Mouse (Mus musculus) gastrocnemius, adult 2 months (tissue): ENCODE data around the gene Fndc3b. TPM values are rescaled to one million over a fixed set of nuclear protein-coding genes. Genes with fewer than 3 reads are reported as not detected.

ENCODE experiments used
- DNase-seq: peaks from one replicate; pipeline ENCODE4 v3.0.0; 2022
- H3K27ac ChIP-seq: fragments of 200-600 bp; 2 replicates; pipeline ENCODE4 v1.8.1; 2022; ENCODE audit warnings: mild to moderate bottlenecking
- H3K4me3 ChIP-seq: fragments of 200-600 bp; 2 replicates; pipeline ENCODE4 v1.8.1; 2022; ENCODE audit warnings: mild to moderate bottlenecking, moderate library complexity
- CTCF ChIP-seq: fragments of 200-600 bp; IDR thresholded peaks from 2 replicates; pipeline ENCODE4 v1.8.1; 2022; ENCODE audit warnings: antibody characterized with exemption, mild to moderate bottlenecking, moderate library complexity
- intact Hi-C: fragments of 180-260 bp; cut with DNase I; formaldehyde crosslinking; loops from one replicate; pipeline ENCODE4 v1.15.1; 2025
- total RNA-seq, 2 experiments: library from RNA; stranded (reverse); gene quantifications; 2 replicates each; pipeline ENCODE4 v1.2.3; 2021

Fndc3b gene
- total RNA-seq, 2 experiments from 2014 or later, result 13.8 to 24.9 TPM

GRCm38 (mm10) chr3:27505582-27505981, 205.5 kb downstream of the Fndc3b start:
- Histone ChIP-seq H3K27ac (no peak overlapping the region), H3K4me3 (no peak overlapping the region)
- intact Hi-C loops, result no loop called here
- DNase-seq, result no peak
- no peak for TF ChIP-seq CTCF

- no peak overlapping the region for H3K4me3 ChIP-seq
- intact Hi-C loops, result no loop called here
- H3K27ac ChIP-seq, result no peak overlapping the region
- DNase-seq, result no peak
- TF ChIP-seq CTCF, result no peak; the same call in 1 of the 2 replicates
These were observed 207.6 kb downstream of the Fndc3b start for GRCm38 (mm10) chr3:27503279-27504038.

GRCm38 (mm10) chr3:27495296-27496073, 215.6 kb downstream of the Fndc3b start:
- H3K4me3 ChIP-seq, result no peak overlapping the region
- DNase-seq, result no peak
- no peak overlapping the region for H3K27ac ChIP-seq
- intact Hi-C loops, result no loop called here
- no peak for TF ChIP-seq CTCF

GRCm38 (mm10) chr3:27494698-27495097, 216.4 kb downstream of the Fndc3b start:
- intact Hi-C loops, result no loop called here
- no peak overlapping the region for H3K27ac ChIP-seq
- no peak overlapping the region for H3K4me3 ChIP-seq
- no peak for TF ChIP-seq CTCF
- DNase-seq, result no peak

GRCm38 (mm10) chr3:27494066-27494465, 217.0 kb downstream of the Fndc3b start:
- DNase-seq, result no peak
- Histone ChIP-seq H3K27ac (no peak overlapping the region), H3K4me3 (no peak overlapping the region)
- TF ChIP-seq CTCF, result no peak
- intact Hi-C loops, result no loop called here

- no peak for DNase-seq
- intact Hi-C loops, result no loop called here
- Histone ChIP-seq H3K4me3 (no peak overlapping the region), H3K27ac (no peak overlapping the region)
- no peak for TF ChIP-seq CTCF
These were observed 219.3 kb downstream of the Fndc3b start for GRCm38 (mm10) chr3:27491821-27492220.

- intact Hi-C loops, result no loop called here
- DNase-seq, result no peak
- TF ChIP-seq CTCF, result no peak
- no peak overlapping the region for H3K4me3 ChIP-seq
- H3K27ac ChIP-seq, result no peak overlapping the region
These were observed 219.7 kb downstream of the Fndc3b start for GRCm38 (mm10) chr3:27491367-27491766.

- Histone ChIP-seq H3K4me3 (no peak overlapping the region), H3K27ac (no peak overlapping the region)
- intact Hi-C loops, result no loop called here
- no peak for DNase-seq
- TF ChIP-seq CTCF, result no peak
These were observed 220.2 kb downstream of the Fndc3b start for GRCm38 (mm10) chr3:27490891-27491290.

GRCm38 (mm10) chr3:27489550-27489949, 221.6 kb downstream of the Fndc3b start:
- no peak for TF ChIP-seq CTCF
- Histone ChIP-seq H3K27ac (peak overlapping the region; percentile 46; the same call in 1 of the 2 replicates), H3K4me3 (no peak overlapping the region)
- intact Hi-C loops, result no loop called here
- DNase-seq, result no peak

GRCm38 (mm10) chr3:27485141-27485540, 226.0 kb downstream of the Fndc3b start:
- no peak overlapping the region for H3K4me3 ChIP-seq
- intact Hi-C loops, result no loop called here
- no peak overlapping the region for H3K27ac ChIP-seq
- DNase-seq, result no peak
- TF ChIP-seq CTCF, result no peak

GRCm38 (mm10) chr3:27484698-27485097, 226.4 kb downstream of the Fndc3b start:
- TF ChIP-seq CTCF, result no peak
- Histone ChIP-seq H3K27ac (no peak overlapping the region), H3K4me3 (no peak overlapping the region)
- intact Hi-C loops, result no loop called here
- no peak for DNase-seq

- no peak for TF ChIP-seq CTCF
- DNase-seq, result no peak
- intact Hi-C loops, result no loop called here
- no peak overlapping the region for H3K4me3 ChIP-seq
- no peak overlapping the region for H3K27ac ChIP-seq
These were observed 227.3 kb downstream of the Fndc3b start for GRCm38 (mm10) chr3:27483762-27484161.

GRCm38 (mm10) chr3:27483321-27483720, 227.8 kb downstream of the Fndc3b start:
- H3K27ac ChIP-seq, result no peak overlapping the region
- no peak for DNase-seq
- no peak for TF ChIP-seq CTCF
- H3K4me3 ChIP-seq, result no peak overlapping the region
- intact Hi-C loops, result no loop called here
